Mouse (Mus musculus) megakaryocyte, embryonic 14.5 days (primary cell): Measurements from ENCODE around the gene Efna3.

Experiments used
- FLI1 ChIP-seq: IDR thresholded peaks from 2 replicates; pipeline ENCODE4 v1.6.1; 2012; ENCODE audit warnings: low read length, inconsistent platforms, mixed read lengths
- GATA1 ChIP-seq: IDR thresholded peaks from 3 replicates; pipeline ENCODE4 v1.6.1; 2012; ENCODE audit warnings: mixed read lengths, low read length, inconsistent platforms, borderline replicate concordance

- TF ChIP-seq GATA1 (no peak), FLI1 (no peak)
Measured at GRCm38 (mm10) chr3:89365153-89365485, 42.4 kb upstream of the Efna3 start, which contains the start of gene Dcst1.
